In genomic region chr4:89129311-89129913, GRCm38 (mm10) we compare ENCODE assay signal across 9 mouse cellular contexts. TPM values are rescaled to one million over a fixed set of nuclear protein-coding genes. Genes with fewer than 3 reads are reported as not detected.
DNase-seq lines count a peak whose midpoint lies in the region; ATAC-seq and TF ChIP-seq lines count a peak whose summit lies in the region.
"Had no signal": no experiment of that assay in that cellular context is flagged by ENCODE, and none has a peak within 500 bp of the region (broad histone marks: within the 10 kb centered on the region; RNA-seq: fewer than 3 reads in every experiment).

No protein-coding gene starts in this region.

- H3K4me3 ChIP-seq in limb, embryonic 14.5 days (replicated peaks; ENCODE audit: low read length) = no peak overlapping the region
- H3K4me3 ChIP-seq in midbrain, embryonic 15.5 days = peak overlapping the region; percentile 8; the same call in 1 of the 2 replicates
- no peak overlapping the region for H3K4me3 ChIP-seq in stomach, embryonic 15.5 days (replicated peaks)
- H3K4me3 ChIP-seq: erythroblast, embryonic 14.5 days had no signal

- H3K4me1 ChIP-seq in limb, embryonic 14.5 days (ENCODE audit: control insufficient read depth, insufficient read depth, low read length) = no peaks in the 10 kb centered on the region
- no peaks in the 10 kb centered on the region for H3K4me1 ChIP-seq in midbrain, embryonic 15.5 days
- H3K4me1 ChIP-seq in stomach, embryonic 15.5 days = no peaks in the 10 kb centered on the region

- 8% methylated on average over 5 of the region's 5 CpGs for WGBS in limb, embryonic 14.5 days
- 3% methylated on average over 5 of the region's 5 CpGs for WGBS in midbrain, embryonic 15.5 days
- 3% methylated on average over 5 of the region's 5 CpGs for WGBS in stomach, embryonic 15.5 days

- no peaks in the 10 kb centered on the region for H3K27me3 ChIP-seq in limb, embryonic 14.5 days (ENCODE audit: control insufficient read depth, insufficient read depth, low read length)
- H3K27me3 ChIP-seq in midbrain, embryonic 15.5 days (replicated peaks) = no peaks in the 10 kb centered on the region
- no peaks in the 10 kb centered on the region for H3K27me3 ChIP-seq in stomach, embryonic 15.5 days (replicated peaks)

- H3K9ac ChIP-seq in limb, embryonic 14.5 days (ENCODE audit: low read depth, low read length, severe bottlenecking) = no peak overlapping the region
- H3K9ac ChIP-seq in midbrain, embryonic 15.5 days = no peak overlapping the region
- H3K9ac ChIP-seq in stomach, embryonic 15.5 days = no peak overlapping the region

- H3K9me3 ChIP-seq in limb, embryonic 14.5 days (ENCODE audit: control insufficient read depth, low read length) = no peaks in the 10 kb centered on the region
- H3K9me3 ChIP-seq in midbrain, embryonic 15.5 days = no peaks in the 10 kb centered on the region
- no peaks in the 10 kb centered on the region for H3K9me3 ChIP-seq in stomach, embryonic 15.5 days

- no peak for TF ChIP-seq POLR2A in limb, embryonic 14.5 days (IDR thresholded peaks at IDR 0.05; ENCODE audit: borderline replicate concordance, extremely low read depth, insufficient read depth, insufficient read length)

- no peaks in the 10 kb centered on the region for H3K36me3 ChIP-seq in limb, embryonic 14.5 days (ENCODE audit: control insufficient read depth, insufficient read depth, low read length)
- no peaks in the 10 kb centered on the region for H3K36me3 ChIP-seq in midbrain, embryonic 15.5 days (replicated peaks)
- H3K36me3 ChIP-seq in stomach, embryonic 15.5 days = no peaks in the 10 kb centered on the region

- H3K4me2 ChIP-seq in limb, embryonic 14.5 days (replicated peaks; ENCODE audit: low read depth, low read length, severe bottlenecking) = peak overlapping the region; percentile 40; the same call in 1 of the 2 replicates
- peak overlapping the region; percentile 41 for H3K4me2 ChIP-seq in midbrain, embryonic 15.5 days
- peak overlapping the region; percentile 41; the same call in 1 of the 2 replicates for H3K4me2 ChIP-seq in stomach, embryonic 15.5 days

- peak; percentile 58 for ATAC-seq in limb, embryonic 14.5 days (ENCODE audit: low FRiP score, low read depth)
- peak; percentile 79 for ATAC-seq in midbrain, embryonic 15.5 days (replicated peaks)
- ATAC-seq in stomach, embryonic 15.5 days (ENCODE audit: insufficient read depth, low FRiP score, low read depth) = no peak

- no peak overlapping the region for H3K27ac ChIP-seq in limb, embryonic 14.5 days (replicated peaks; ENCODE audit: low read depth, low read length)
- H3K27ac ChIP-seq in midbrain, embryonic 15.5 days = no peak overlapping the region
- no peak overlapping the region for H3K27ac ChIP-seq in stomach, embryonic 15.5 days

- peak; percentile 90 for DNase-seq in 416B (ENCODE audit: low read depth)
- peak; percentile 64 for DNase-seq in T-cell, adult 2 months (ENCODE audit: low spot score)
- DNase-seq in embryo, embryonic 11.5 days (ENCODE audit: low read depth, low spot score) = peak; percentile 75
- peak; percentile 24 to 70 for DNase-seq in heart, adult 9 months (ENCODE audit: low spot score in 2 of 2)
- peak; percentile 42 to 70 for DNase-seq in kidney, adult 8-10 months
- peak; percentile 86 for DNase-seq in limb, embryonic 14.5 days (ENCODE audit: low spot score)

RNA-seq across cellular contexts. Expression of gene Mtap, which starts 7.5 kb away (rescaled TPM):
- polyA plus RNA-seq in limb, embryonic 14.5 days (2012; rRNA removed) = 33.5 and 36.4 TPM in 2 replicates
- 74.1 and 79.1 TPM in 2 replicates for polyA plus RNA-seq in limb, embryonic 14.5 days (2014; fragmentation: Nextera tagmentation; extraction: Ambion mirVana)
- polyA plus RNA-seq in midbrain, embryonic 15.5 days (2015; fragmentation: Nextera tagmentation; extraction: Ambion mirVana) = 18.0 and 18.3 TPM in 2 replicates
- 61.0 and 62.5 TPM in 2 replicates for polyA plus RNA-seq in stomach, embryonic 15.5 days (2015; fragmentation: Nextera tagmentation; extraction: Ambion mirVana)
- polyA plus RNA-seq: erythroblast, embryonic 14.5 days had no signal
